Mouse (Mus musculus) adrenal gland, postnatal 25 days (tissue): ENCODE measurements around the gene Zfp598. TPM values are rescaled to one million over a fixed set of nuclear protein-coding genes. Genes with fewer than 3 reads are reported as not detected.
"Not testable (repeated sequence)": the region's sequence is repeated elsewhere in the genome, so short reads cannot be mapped to it uniquely, and the experiment has no call there.

Experiments used
- DNase-seq: peaks from one replicate; pipeline ENCODE4 v3.0.0; 2021; ENCODE audit warnings: mixed read lengths
- total RNA-seq: library from RNA; stranded (reverse); gene quantifications from 2 replicates; pipeline ENCODE4 v1.2.3, GENCODE M21; 2021

Zfp598 gene
- total RNA-seq, 1 experiment from 2014 or later, result 54.7 TPM

DNA sequence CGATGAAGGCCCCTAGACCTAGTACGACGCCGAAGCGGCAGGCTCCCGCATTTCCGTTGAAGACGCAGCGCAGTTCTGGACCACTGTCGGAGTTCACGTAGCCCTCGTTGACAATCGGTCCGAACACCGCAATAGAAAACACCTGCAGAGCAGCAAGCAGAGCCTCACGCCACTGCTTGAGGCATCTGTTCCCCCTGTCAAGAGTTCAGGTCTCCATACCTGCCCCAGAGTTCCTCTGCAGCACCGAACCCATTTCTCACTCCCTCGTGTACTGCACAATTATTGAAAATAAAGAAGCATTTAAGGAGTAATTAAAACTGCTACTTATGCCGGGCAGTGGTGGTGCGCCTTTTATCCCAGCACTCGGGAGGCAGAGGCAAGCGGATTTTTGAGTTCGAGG, 18.1 kb downstream of the Zfp598 start:
- DNase-seq, result no peak

DNA sequence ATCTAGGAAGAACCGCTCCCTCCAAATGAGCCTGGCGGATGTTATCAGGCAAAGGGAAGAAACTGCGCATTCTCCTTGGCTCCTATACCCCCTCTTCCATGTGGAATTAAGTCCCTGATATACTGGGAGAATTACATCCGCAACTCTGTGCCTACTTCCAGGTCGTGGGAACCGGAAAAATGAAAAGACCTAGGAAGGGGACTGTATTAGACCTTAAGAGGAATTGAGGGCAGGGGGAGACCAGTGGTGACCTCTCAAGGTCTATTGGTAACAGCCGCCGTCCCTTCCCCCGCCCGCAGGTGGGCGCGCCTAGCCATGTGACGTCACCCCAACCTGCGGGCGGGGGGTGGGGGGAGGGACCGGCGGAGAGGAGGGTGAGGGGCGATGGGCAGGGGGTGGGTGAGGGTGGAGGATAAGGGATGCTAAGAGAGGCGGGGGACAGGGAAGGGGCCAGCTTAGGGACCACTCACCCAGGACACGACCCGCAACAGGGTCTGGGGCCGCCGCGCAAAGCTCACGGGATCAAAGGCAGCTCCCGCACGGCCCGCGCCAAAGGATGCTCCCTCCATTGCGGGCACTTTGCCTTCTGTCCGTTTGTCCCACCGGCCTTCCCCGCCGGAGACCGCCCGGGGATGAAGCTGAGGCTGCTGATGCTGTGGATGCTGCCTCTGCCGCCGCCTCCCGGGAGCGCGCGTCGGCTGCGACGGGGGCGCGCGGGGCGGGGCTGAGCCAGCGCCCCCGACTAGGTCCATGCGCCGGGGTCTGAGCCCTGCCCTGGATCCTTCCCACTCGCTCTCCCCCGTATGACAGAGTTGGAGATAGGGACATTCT, 20.0 kb downstream of the Zfp598 start, which contains the start of gene Syngr3:
TSS of gene Syngr3 (minus strand) at position 705 of the 831 bp plus-strand sequence.
- DNase-seq, result no peak

DNA sequence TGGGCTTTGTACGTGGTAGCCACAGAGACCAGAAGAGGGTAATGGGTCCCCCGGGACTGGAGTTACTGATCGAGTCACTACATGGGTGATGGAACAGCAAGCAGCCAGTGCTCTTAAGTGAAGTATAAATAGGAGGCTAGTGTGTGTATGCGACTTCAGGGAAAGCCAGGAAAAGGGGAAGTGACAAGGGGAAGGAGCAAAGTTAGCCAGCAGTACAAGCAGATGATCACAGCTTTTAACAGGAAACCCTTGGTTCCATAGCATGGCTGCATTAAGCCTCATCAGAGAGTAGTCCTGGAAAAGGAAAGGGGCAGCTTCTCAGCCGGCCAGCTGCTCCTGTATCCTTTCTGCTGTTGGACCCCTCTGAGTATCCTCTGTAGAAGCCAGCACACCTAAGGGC, 22.9 kb downstream of the Zfp598 start:
- DNase-seq, result no peak

DNA sequence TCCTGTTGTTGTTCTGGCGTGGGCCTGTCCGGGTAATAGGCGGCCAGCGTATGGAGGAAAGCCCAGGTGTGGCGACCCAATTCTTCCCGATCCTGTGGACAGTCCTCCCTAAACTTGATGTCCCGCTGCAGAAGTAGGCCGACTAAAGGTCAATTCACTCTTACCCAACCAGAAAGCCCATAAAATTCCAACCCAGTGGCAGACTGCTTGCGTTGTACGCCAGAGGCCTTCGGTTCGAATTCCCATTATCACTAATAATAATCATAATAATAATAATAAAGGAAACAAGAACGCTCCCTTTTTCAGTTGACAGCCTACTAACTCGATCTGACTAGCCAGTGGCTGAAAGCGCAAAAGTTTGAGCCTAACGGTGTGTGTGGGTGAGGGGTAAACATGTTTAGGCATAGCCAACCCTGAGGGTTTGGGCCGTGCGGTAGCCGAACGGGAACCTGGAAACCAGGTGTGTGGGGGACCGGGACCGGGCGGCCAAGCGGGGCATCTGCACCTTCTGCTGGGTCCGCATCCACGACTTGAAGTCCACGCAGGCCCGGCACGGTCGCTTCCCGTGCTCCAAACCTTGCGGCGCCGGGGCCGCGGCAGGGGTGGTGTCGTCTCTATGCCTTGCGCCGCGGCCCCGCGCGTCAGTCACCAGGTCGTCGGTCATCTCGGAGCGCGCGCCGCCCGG, 26.0 kb downstream of the Zfp598 start:
- DNase-seq, result no peak

DNA sequence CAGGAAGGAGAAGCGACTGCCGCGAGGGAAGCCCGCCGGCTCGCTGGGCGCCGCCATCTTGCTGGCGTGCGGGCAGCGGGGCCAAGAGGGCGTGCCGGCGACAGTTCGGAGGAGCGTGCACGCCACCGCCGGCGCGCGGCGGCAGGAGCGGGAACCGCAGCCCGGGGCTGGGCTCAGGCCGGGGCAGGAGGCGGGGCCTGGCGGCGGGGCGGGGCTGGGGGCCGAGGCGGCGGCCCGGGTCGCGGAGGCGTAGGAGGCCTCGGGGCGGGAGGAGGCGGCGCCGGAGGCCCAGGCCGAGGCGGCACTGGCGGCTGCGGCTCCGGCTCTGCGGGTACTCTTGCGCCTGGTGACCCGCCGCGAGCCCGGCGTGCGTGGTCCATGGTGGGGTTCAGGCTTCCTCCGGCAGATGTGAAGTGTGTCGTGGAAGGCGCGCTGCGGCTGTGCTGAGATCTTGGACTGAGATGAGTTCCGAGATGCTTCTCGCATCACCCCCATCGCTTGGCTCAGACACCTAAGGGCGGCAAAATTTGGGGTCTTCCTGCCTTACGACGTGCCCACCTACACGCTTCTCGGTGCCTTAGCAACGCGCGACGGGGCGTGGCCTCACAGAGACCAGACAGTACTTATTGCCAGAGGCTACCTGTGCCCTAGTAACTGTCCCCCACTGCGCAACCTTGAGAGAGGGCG, 26.7 kb downstream of the Zfp598 start, which contains the start of the genes Gfer and Noxo1:
TSS of gene Gfer (minus strand) at position 146 of the 687 bp plus-strand sequence.
TSS of gene Noxo1 (plus strand) at position 224 of the 687 bp plus-strand sequence.
- DNase-seq, result peak; percentile 95

DNA sequence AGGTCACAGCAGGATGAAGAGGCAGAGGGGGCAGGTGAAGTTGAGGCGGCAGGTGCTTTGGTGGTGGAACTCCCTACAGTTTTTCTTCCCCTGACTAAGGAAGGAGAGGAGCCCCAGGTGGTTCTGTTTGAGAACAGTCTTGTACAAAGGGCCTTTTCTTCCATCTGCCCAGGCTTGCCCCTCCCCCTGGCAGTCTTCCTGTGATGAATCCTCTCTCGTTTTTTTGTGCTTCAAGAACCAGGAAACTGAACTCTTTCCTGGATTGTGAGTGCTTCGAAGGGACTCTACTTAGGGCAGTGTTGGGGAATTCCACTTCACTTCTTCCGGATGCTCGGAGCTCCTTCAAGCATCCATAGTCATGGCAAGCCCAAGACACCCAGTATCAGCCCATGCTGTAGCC, 28.5 kb downstream of the Zfp598 start:
- DNase-seq, result no peak

DNA sequence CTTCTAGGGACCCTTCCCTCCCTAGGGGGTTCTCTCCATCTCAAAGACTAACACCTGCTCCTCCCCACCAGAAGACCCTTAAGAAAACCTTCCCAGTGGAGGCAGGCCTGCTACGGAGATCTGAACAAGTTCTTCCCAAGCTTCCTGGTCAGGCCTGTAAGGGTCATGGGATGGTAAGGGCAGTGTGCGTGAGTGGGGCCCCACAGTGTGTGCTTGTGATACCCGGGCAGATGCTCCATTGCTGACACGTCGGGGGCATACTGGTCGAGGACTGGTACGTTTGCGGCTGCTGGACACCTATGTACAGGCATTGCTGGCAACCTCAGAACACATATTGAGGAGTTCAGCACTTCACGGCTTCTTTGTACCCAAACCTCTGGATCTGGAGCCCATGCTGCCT, 29.2 kb downstream of the Zfp598 start:
- DNase-seq, result no peak

DNA sequence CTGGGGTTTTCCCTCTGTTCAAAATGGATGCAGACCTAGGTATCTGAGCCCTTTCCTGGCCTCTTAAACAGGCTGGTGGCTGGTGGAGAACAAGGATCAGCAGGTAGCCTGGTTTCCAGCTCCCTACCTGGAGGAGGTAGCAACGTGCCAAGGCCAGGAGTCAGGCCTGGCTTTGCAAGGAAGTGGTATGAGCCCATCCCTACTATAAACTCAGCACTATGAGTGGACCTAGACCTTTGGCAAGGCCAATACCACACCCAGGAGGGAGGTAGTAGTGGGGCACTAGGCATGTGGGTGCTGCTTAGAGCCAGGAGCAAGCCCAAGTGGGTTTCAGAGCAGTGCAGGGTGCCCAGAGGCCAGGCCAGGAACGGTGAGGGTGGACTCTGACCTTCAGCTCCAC, 30.0 kb downstream of the Zfp598 start:
- DNase-seq, result no peak

DNA sequence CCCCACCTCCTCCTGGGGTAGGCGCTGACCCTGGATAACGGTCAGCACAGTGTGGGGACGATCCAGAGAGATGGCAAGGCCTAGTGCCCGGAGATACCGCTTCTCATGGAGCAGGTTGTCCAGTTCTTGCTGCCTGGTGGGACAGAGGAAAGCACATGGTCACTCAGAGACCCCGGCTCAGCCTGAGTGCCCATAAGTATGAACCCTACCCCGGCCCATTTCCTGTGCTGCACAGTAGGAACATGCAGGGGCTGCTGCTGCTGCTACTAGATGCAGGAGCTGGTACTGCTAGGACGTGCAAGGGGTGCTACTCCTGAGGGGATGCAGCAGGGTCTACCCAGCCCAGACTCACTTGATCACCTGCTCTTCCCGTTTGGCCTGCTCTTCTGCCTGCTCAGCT, 31.8 kb downstream of the Zfp598 start:
- DNase-seq, result no peak

DNA sequence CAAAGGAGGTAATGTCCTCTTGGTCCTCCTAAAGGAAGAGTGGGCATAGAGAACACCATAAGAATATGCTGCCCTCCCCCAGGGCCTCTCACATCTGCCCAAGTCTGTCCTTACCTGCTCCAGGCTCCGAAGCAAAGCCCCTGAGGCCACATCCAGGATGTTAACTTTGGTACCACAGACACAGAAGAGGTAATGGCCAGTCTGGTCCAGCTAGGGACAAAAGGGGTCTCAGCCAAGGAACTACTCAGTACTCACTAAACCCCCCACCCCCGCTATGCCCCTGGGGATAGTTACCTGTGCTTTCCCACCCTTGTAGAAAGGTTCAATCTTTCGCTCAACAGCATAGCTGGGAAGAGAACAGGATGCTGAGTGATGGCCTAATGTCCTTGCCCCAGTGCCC, 36.3 kb downstream of the Zfp598 start:
- no peak for DNase-seq

DNA sequence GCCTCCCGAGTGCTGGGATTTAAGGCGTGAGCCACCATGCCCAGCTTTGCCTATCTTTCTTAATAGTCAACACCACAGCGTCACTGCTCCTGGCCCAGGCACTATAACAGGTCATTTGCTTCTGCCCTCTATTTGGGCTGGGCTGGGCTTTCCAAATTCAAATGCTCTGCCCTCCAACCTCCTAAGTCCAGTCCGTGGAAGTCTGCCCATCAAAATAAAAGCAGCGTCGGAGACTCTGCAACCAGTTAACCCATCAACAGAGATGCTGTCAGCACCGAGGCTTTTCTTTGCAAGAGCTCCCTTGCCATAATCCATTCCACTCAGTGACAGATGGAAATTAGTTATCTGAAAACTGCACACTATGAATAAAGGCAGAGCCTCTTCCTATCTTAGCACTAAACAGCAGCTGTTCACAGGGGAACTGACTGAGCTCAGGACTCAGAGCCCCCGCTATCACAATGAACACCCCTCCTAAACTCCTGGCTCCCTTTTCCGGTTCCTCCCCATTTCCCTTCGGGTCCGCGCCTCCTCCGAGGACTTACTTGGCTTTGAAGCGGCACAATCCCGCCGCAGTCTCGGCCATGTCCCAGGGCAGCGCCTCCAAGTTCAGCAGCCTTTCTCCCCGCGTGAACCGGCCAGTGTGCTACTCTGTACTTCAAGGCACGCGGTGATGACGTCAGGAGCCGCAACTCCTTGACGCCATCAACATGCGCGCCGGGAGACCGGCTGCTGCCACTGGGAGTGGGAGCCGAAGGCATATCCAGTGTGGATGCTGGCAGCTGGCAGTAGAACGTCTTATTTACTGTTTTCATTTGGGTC, 37.7 kb downstream of the Zfp598 start, which contains the start of gene Tbl3:
TSS of gene Tbl3 (minus strand) at position 679 of the 819 bp plus-strand sequence.
- peak; percentile 93 for DNase-seq

DNA sequence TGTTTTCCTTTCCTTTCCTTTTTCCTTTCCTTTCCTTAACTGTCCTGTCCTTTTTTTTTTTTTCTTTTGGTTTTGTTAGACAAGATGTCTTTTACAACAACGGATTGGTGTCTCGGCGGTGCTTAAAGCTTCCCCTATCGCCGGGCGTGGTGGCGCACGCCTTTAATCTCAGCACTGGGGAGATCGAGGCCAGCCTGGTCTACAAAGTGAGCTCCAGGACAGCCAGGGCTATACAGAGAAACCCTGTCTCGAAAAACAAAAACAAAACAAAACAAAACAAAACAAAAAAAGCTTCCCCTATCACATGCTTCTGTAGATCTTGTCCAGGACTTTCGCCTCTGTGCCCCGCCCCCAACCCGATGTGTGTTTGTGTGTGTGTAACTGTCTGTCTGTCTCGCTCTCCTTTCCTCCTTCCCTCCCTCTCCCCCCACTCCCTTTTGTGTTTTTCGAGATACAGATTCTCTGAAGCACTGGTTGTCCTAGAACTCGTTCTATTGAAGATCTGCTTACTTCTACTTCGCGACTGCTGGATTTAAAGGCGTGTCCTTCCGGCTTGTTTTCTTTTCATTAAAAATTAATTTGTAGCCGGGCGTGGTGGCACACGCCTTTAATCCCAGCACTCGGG, 38.4 kb downstream of the Zfp598 start:
- DNase-seq, result no peak

DNA sequence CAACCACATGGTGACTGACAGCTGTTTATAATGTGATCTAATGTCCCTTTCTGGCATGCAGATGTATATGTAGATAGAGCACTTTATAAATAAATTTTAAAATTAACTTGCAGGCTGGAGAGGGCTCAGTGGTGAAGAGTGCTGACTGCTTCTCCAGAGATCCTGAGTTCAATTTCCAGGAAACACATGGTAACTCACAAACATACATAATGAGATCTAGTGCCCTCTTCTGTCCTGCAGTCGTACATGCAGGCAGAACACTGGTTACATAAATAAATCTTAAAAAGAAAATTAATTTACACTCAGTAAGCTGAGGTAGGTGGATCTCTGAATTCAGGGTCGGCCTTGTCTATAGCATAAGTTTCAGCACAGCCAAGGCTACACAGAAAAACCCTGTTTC, 39.2 kb downstream of the Zfp598 start:
- DNase-seq, result no peak

DNA sequence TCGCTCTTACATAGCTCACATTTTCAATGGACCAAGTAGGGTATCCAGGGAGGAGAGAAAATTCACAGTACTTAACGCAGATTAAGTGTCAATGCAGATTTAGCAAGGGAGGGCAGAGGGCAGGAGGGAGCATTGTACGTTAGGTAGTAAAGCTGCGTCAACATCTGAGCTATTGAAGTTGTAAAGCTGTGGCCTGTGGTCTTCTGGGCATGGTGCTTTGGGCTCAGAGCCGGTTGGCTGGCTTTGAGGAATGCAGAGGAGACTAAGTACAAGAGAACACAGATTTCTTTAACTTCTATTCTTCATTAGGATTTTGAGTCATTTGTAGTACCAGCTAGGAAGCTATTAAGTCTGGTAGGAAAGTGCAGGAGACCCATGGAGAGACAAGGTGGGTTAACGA, 46.1 kb downstream of the Zfp598 start:
- DNase-seq, result no peak

DNA sequence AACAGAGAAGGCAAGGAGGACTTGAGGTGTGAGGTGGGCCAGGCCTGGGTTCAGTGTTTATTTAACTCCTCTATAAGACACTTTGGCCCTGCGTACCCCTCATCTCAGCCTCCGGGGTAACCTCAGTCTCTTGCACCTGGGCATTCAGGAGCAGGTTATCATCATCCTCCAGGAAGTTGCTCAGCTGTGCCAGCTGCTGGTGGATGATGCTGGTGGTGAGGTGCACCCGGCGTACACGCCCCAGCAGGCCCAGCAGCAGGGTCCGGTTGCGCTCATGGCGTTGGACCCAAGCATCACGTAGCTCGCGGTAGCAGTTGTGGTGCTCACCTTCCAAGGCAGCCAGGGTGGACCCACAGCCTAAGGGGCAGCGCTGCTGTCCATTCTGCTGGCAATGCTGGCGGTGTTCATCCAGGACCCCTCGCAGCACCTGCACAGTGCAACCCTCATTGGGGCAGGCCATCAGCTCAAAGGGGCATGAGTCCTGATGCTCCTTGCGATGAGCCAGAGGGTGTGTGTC, 46.7 kb downstream of the Zfp598 start:
- no peak for DNase-seq

DNA sequence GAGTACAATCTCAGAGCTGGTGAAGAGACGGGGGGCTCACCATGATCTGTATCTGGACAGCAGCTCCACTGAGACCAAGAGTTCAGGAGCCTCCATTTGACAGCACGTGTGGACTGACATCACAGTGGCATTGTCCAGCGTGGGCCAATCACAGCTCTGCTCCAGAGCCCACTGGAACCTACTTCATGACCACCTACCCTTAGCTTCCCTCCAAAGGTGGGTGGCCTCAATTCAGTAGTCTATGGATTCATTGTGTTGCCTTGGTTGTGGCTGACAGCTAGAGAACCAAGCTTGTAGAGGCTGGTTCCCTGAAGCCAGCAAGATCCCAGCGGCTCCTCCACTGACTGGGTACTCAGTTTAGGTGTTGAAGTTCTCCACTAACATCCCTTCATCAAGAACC, 48.5 kb downstream of the Zfp598 start, which contains the start of the genes Rnf151 and Rps2:
TSS of gene Rnf151 (minus strand) at position 121 of the 400 bp plus-strand sequence.
TSS of gene Rps2 (plus strand) at position 174 of the 400 bp plus-strand sequence.
- DNase-seq, result no peak

DNA sequence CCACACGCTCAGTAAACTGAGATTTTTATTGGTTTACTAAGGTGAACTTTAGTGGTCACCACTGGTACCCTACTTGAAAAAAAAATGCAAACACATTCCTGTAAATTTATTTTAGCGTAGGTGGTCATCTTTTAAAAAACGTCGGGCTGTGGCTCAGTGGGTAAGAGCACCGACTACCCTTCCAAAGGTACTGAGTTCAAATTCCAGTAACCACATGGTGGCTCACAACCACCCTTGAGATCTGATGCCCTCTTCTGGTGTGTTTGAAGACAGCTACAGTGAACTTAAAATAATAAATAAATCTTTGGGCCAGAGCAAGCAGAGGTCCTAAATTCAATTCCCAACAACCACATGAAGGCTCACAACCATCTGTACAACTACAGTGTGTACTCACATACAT, 49.5 kb downstream of the Zfp598 start:
- DNase-seq, result not testable (repeated sequence)

DNA sequence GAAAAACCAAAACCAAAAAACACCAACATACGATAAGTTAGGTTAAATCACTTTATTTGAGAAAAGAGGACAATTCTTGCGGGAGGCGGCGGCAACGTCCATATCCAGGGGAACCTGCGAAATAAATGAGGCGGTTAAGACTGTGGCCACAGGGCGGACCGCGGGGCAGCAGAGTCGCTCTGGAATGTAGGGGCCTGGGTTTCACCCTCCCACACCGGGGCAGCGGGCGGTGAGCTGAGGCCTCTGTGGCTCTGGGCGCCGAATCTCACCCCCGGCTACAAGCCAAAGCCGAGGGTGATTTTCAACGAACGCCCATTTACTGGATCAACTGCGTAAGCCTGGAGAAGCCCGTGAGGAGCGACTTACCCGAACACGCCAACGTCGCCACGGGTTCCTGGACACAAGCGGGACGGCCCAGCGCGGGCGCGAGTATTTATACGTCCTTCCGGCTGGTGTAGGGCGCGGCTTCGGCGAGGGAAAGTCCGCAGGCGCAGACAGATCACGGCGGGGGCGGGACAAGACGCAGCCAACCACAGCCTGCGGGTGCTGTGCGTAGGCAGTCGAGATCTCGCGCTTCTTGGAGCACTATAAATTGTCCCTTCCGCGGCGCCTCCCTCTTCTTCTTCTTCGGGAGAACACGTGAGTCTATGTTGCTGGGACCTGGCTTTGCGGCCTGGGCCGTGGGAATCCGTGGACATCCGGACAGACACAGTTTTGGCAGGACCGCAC, 50.2 kb downstream of the Zfp598 start:
- peak; percentile 96 for DNase-seq

DNA sequence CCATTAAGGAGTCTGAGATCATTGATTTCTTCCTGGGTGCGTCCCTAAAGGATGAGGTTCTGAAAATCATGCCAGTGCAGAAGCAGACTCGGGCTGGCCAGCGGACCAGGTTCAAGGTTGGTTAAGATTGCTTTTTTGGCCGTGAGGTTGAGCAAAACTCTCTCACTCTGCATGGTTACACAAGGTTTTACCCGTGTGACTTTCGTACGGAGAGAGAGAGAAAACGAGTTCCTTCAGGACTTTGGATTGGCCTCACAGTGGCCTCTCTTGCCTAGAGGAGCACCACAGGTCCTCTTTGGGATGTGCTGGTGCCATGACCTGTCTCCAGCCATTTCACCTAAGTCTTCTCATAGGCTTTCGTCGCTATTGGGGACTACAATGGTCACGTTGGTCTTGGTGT, 51.1 kb downstream of the Zfp598 start:
- not testable (repeated sequence) for DNase-seq

DNA sequence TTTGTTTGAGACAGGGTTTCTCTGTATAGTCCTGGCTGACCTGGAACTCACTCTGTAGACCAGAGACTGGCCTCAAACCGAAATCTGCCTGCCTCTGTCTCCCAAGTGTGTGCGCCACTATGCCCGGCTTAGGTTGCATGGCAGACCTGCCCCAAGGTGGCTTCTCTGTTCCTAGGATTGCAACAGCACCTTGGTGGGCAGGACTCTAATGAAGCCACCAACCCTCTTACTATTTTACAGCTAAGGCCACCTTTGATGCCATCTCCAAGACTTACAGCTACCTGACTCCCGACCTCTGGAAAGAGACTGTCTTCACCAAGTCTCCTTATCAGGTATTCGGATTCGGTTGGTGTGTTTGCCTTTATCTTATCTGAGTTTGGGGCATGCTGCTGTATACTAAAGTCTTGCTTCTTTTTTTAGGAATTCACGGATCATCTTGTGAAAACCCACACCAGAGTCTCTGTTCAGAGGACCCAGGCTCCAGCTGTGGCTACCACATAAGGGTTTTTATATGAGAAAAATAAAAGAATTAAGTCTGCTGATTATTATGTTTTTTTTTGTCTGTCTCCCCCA, 52.0 kb downstream of the Zfp598 start:
- not testable (repeated sequence) for DNase-seq
